Mouse (Mus musculus) olfactory bulb, adult 2 months (tissue): ENCODE results near the gene Dhx9. TPM values are rescaled to one million over a fixed set of nuclear protein-coding genes. Genes with fewer than 3 reads are reported as not detected.
"Not testable (repeated sequence)": the region's sequence is repeated elsewhere in the genome, so short reads cannot be mapped to it uniquely, and the experiment has no call there.

Source experiments
- H3K27ac ChIP-seq: fragments of 200-500 bp; 2 replicates; pipeline ENCODE4 v1.5.1; 2012; ENCODE audit warnings: low read depth, low read length; ENCODE audit not compliant: insufficient read depth
- H3K4me1 ChIP-seq: fragments of 200-500 bp; 2 replicates; pipeline ENCODE4 v1.6.1; 2012; ENCODE audit warnings: low read length; ENCODE audit not compliant: control insufficient read depth, insufficient read depth
- H3K4me3 ChIP-seq: fragments of 200-500 bp; 2 replicates; pipeline ENCODE4 v1.5.1; 2012; ENCODE audit warnings: mild to moderate bottlenecking, low read depth, low read length, moderate library complexity; ENCODE audit not compliant: insufficient read depth
- CTCF ChIP-seq: fragments of 200-500 bp; IDR thresholded peaks from 2 replicates; pipeline ENCODE4 v1.5.1; 2012; ENCODE audit warnings: low read depth, mild to moderate bottlenecking, low read length, moderate library complexity; ENCODE audit not compliant: insufficient read depth
- POLR2A ChIP-seq: fragments of 200-500 bp; IDR thresholded peaks from 2 replicates; pipeline ENCODE4 v1.6.1; 2012; ENCODE audit warnings: mild to moderate bottlenecking, low read depth, low read length, moderate library complexity; ENCODE audit not compliant: insufficient read depth
- WGBS: fragments of 180-500 bp; shearing (Covaris S2); methylation state at CpG from one replicate; pipeline ENCODE4 v1.1.7; 2018; 5-methylcytosine and 5-hydroxymethylcytosine counted together
- polyA plus RNA-seq: library from polyadenylated mRNA; stranded (reverse); fragments of >200 nt; gene quantifications from 2 replicates; pipeline ENCODE4 v1.2.4, GENCODE M21; 2012; ENCODE audit warnings: low replicate concordance; ENCODE audit not compliant: missing spikeins, insufficient read depth, insufficient read length

Gene Dhx9
- polyA plus RNA-seq, 1 experiment = 152 TPM

DNA sequence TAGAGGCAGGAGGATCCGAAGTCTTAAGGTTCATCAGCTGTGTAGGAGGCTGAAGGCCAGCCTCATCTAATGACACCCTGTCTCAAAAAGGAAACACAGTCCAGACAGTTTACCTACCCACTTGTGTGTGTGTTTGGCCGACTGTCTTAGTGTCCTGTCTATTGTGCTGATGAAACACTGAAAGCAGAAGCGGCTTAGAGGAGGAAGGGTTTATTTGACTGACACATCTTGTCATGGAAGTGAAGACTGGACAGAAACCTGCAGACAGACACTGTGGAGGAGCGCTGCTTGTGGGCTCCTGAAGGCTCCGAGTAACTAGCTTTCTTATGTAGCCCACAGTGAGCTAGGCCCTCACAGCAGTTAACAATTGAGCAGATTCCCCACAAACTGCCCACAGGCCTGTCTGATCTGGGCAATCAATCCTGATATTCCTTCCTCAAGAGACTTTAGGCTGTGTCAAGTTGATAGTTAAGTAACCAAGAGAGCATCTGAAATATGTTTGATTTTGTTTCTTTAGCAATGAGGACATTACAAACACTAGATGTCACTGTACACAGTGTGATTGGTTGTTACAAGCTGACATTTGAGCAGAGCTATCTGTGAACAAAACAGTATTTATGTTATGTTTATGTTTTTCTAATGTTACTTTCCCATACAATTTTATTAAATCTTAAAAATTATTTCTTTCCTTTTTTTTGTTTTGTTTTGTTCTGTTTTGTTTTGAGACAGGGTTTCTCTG, 53.4 kb downstream of the Dhx9 start:
- TF ChIP-seq CTCF (no peak), POLR2A (no peak)
- Histone ChIP-seq H3K4me1 (no peaks in the 10 kb centered on the region), H3K27ac (no peak overlapping the region), H3K4me3 (no peak overlapping the region)
- WGBS = 90% methylated on average over 5 of the region's 5 CpGs

DNA sequence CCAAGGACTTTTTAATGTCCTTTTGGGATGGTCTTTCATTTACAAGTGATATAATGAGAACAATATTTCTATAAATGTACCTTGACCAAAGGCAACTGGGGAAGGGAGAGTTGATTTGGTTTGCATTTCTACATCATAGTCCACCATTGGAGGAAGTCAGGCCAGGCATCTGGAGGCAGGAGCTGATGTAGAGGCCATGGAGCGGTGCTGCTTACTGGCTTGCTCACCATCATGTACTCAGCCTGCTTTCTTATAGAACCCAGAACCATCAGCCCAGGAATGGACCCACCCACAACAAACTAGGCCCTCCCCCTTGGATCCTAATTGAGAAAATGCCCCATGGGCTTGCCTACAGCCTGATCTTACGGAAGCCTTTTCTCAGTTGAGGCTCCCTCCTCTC, 55.1 kb downstream of the Dhx9 start:
- H3K4me3 ChIP-seq = no peak overlapping the region
- H3K4me1 ChIP-seq = no peaks in the 10 kb centered on the region
- no peak for TF ChIP-seq CTCF
- no peak for TF ChIP-seq POLR2A
- H3K27ac ChIP-seq = no peak overlapping the region
- WGBS = 100% methylated on average over 2 of the region's 2 CpGs

DNA sequence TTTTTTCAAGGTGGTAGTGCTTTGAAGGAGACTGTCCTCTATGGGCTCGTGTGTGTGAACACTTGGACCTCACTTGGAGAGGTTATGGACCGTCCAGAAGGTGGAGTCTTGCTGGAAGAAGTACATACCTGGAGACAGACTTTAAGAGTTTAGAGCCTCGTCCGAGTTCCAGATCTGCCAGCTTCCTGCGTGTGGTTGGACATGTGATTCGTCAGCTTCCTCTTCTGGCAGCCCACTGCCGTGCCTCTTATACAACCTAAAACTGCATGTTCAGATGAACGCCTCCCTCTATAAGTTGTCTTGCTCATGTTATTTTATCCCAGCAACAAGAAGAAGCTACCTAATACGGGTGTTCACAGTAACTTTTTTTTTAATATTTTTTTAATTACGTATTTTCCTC, 55.8 kb downstream of the Dhx9 start:
- H3K27ac ChIP-seq = no peak overlapping the region
- TF ChIP-seq CTCF = no peak
- no peak for TF ChIP-seq POLR2A
- WGBS = 92% methylated on average over 10 of the region's 10 CpGs
- no peaks in the 10 kb centered on the region for H3K4me1 ChIP-seq
- H3K4me3 ChIP-seq = no peak overlapping the region

- Histone ChIP-seq H3K27ac (no peak overlapping the region), H3K4me3 (no peak overlapping the region), H3K4me1 (no peaks in the 10 kb centered on the region)
- no peak for TF ChIP-seq CTCF
- no peak for TF ChIP-seq POLR2A
- 85% methylated on average over 7 of the region's 7 CpGs for WGBS
Observed at GRCm38 (mm10) chr1:153431158-153431557, 56.3 kb downstream of the Dhx9 start.

GRCm38 (mm10) chr1:153424770-153425584, 62.5 kb downstream of the Dhx9 start, which contains the start of gene Shcbp1l:
Shcbp1l (plus strand) TSS chr1:153425162.
- TF ChIP-seq POLR2A (peak; percentile 43; the same call in 1 of the 2 replicates), CTCF (no peak)
- Histone ChIP-seq H3K4me1 (peaks cover 12% of the 10 kb centered on the region), H3K27ac (0 out of 2 replicates have a peak within 1 kb of the TSS, but pooled peaks have one; percentile 55), H3K4me3 (peak within 1 kb of the TSS; percentile 65)
- WGBS = 4% methylated on average over 60 of the region's 60 CpGs

DNA sequence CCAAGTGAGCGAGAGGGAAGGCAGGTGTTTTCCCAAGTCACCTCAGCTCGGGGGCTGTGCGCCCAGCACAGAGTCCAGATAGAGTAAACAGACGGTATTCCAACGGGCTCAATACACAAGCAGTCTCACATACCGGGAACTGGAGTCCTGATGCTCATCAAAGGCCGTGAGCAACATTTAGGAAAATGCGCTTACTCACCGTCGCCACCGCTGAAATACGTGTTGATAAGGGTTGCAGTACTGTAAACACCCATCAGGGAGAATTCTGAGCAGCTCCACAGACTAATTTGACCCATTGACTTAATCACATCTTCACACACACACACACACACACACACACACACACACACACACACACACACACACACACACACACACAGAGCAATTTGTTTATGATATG, 63.2 kb downstream of the Dhx9 start:
- 19% methylated on average over 12 of the region's 12 CpGs for WGBS
- peaks cover 12% of the 10 kb centered on the region for H3K4me1 ChIP-seq
- TF ChIP-seq CTCF (no peak), POLR2A (no peak)
- H3K4me3 ChIP-seq = peak overlapping the region; percentile 65
- no peak overlapping the region for H3K27ac ChIP-seq

- not testable (repeated sequence) for H3K4me3 ChIP-seq, H3K27ac ChIP-seq, H3K4me1 ChIP-seq
- WGBS = 56% methylated on average over 4 of the region's 4 CpGs
Observed at GRCm38 (mm10) chr1:153417805-153418204, 69.7 kb downstream of the Dhx9 start.

GRCm38 (mm10) chr1:153416271-153416832, 71.1 kb downstream of the Dhx9 start:
- H3K4me1 ChIP-seq, H3K27ac ChIP-seq, H3K4me3 ChIP-seq: not testable (repeated sequence)
- 96% methylated on average over 3 of the region's 3 CpGs for WGBS

GRCm38 (mm10) chr1:153415742-153416141, 71.7 kb downstream of the Dhx9 start:
- not testable (repeated sequence) for H3K4me1 ChIP-seq, H3K4me3 ChIP-seq, H3K27ac ChIP-seq
- WGBS = 87% methylated on average over 3 of the region's 5 CpGs
